Mouse (Mus musculus): ENCODE results near the gene Arhgef40. TPM values are rescaled to one million over a fixed set of nuclear protein-coding genes. Genes with fewer than 3 reads are reported as not detected.

Gene Arhgef40
- polyA plus RNA-seq, 1 experiment from 2014 or later: 108 TPM

DNA sequence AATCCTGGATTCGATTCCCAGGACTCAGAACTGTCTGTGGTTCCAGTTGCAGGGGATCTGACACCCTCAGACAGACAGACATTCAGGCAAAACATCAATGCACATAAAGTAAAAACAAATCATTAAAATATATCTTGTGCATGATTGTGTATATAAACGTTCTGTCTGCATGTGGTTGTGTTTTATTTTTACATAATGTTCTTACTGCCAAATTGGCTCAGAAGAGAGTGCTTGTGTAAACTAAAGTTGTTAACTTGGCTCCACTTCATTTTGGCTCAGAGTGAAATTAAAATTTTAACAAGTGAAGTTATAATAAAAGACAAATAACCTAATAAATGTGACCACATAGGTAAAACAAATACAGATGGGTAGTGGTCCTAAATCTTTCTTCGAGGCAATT lies 17.1 kb upstream of the Arhgef40 start:
- Histone ChIP-seq H3K27ac (ENCODE audit: low read depth) (no peak overlapping the region), H3K4me1 (ENCODE audit: insufficient read depth) (no peaks in the 10 kb centered on the region), H3K27me3 (ENCODE audit: insufficient read depth, low read length) (no peaks in the 10 kb centered on the region), H3K9me3 (ENCODE audit: low read depth, low read length) (no peaks in the 10 kb centered on the region), H3K9ac (no peak overlapping the region), H3K36me3 (ENCODE audit: insufficient read depth) (no peaks in the 10 kb centered on the region), H3K4me3 (ENCODE audit: low read depth, low read length) (no peak overlapping the region), H3K4me2 (no peak overlapping the region)
- DNase-seq: peak; percentile 66
- 53% methylated on average over 3 of the region's 3 CpGs for WGBS
- no peak for TF ChIP-seq CTCF (IDR thresholded peaks at IDR 0.05; ENCODE audit: low read depth)
- peak; percentile 44; the same call in 1 of the 2 replicates for ATAC-seq (ENCODE audit: insufficient read depth)

DNA sequence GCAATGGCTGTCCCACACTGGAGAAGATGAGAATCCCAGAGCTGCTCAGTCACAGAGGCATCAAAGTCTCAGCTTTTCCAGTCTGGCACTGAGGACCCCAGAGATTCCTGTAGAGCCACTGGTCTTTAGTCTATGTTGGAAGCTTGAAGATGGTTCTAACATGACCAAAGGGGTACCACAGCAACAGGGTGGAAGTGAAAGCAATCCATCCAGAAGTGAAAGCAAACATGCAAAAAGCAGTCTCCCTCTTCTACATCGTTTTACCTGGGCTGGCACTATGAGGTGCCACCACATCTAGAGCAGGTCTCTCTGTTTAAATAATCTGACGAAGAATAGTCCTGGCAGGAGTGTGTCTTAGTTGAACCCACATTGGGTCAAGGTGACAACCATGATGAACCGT lies 5.3 kb upstream of the Arhgef40 start:
- DNase-seq (no peak), ATAC-seq (ENCODE audit: insufficient read depth) (no peak)
- Histone ChIP-seq H3K9me3 (ENCODE audit: low read depth, low read length) (no peaks in the 10 kb centered on the region), H3K4me2 (no peak overlapping the region), H3K36me3 (ENCODE audit: insufficient read depth) (no peaks in the 10 kb centered on the region), H3K4me3 (ENCODE audit: low read depth, low read length) (no peak overlapping the region), H3K9ac (no peak overlapping the region), H3K27ac (ENCODE audit: low read depth) (no peak overlapping the region), H3K27me3 (ENCODE audit: insufficient read depth, low read length) (no peaks in the 10 kb centered on the region), H3K4me1 (ENCODE audit: insufficient read depth) (no peaks in the 10 kb centered on the region)
- 82% methylated on average over 3 of the region's 3 CpGs for WGBS
- no peak for TF ChIP-seq CTCF (IDR thresholded peaks at IDR 0.05; ENCODE audit: low read depth)

DNA sequence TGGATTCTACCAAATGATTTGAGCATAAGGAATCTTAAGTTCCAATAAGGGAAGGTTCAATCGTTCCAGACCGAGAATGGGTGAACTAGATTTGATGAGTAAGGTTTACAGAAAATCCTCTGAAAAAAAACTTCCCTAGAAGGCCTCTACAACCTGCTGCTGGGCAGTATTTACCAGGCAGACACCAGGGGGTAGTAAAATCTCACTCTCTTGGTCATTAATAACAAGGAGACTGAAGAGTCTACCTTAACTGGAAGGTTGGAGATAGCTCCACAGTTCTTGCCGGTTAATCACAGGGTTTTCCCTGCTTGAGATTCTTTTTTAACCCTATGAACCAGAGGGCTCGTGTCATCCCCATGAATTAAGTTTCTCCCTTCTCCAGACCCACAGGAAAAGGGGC lies 1.3 kb upstream of the Arhgef40 start:
- DNase-seq (no peak), ATAC-seq (ENCODE audit: insufficient read depth) (no peak)
- no peaks in the 10 kb centered on the region for H3K9me3 ChIP-seq (ENCODE audit: low read depth, low read length)
- H3K9ac ChIP-seq: no peak overlapping the region
- no peak overlapping the region for H3K27ac ChIP-seq (ENCODE audit: low read depth)
- peaks cover 4% of the 10 kb centered on the region; the same call in 1 of the 2 replicates for H3K4me1 ChIP-seq (ENCODE audit: insufficient read depth)
- TF ChIP-seq CTCF (IDR thresholded peaks at IDR 0.05; ENCODE audit: low read depth): no peak
- peaks cover 12% of the 10 kb centered on the region; the same call in 1 of the 2 replicates for H3K36me3 ChIP-seq (ENCODE audit: insufficient read depth)
- peak overlapping the region; percentile 79; the same call in 1 of the 2 replicates for H3K4me3 ChIP-seq (ENCODE audit: low read depth, low read length)
- no peaks in the 10 kb centered on the region for H3K27me3 ChIP-seq (ENCODE audit: insufficient read depth, low read length)
- peak overlapping the region; percentile 7; the same call in 1 of the 2 replicates for H3K4me2 ChIP-seq
- WGBS: 57% methylated on average over 4 of the region's 4 CpGs

DNA sequence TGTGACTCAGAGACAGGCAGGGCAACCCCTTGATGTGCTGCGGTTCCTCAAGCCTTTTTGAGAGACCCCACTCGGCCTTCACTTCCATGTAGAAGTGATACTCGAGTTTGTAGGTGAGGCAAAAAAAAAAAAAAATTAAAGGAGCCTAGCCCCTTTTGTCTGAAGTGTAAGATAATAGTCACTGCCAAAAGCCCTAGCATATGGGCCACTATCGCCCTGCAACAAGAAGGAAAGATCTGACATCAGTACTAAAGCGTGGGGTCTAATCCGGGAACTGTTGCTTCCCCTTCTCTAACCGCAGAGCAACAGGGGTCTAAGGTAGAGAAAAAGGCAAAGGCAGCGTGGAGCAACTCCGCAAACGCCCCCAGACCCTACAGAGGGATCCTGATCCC lies 668 bp upstream of the Arhgef40 start:
- WGBS: 13% methylated on average over 10 of the region's 10 CpGs
- ATAC-seq (ENCODE audit: insufficient read depth): no peak
- no peak for TF ChIP-seq CTCF (IDR thresholded peaks at IDR 0.05; ENCODE audit: low read depth)
- H3K27ac ChIP-seq (ENCODE audit: low read depth): peak overlapping the region; percentile 98; the same call in 1 of the 2 replicates
- H3K4me1 ChIP-seq (ENCODE audit: insufficient read depth): peaks cover 4% of the 10 kb centered on the region; the same call in 1 of the 2 replicates
- DNase-seq: peak; percentile 23
- H3K4me3 ChIP-seq (ENCODE audit: low read depth, low read length): peak overlapping the region; percentile 79
- peak overlapping the region; percentile 76 for H3K4me2 ChIP-seq
- no peaks in the 10 kb centered on the region for H3K27me3 ChIP-seq (ENCODE audit: insufficient read depth, low read length)
- peak overlapping the region; percentile 85 for H3K9ac ChIP-seq
- peaks cover 18% of the 10 kb centered on the region for H3K36me3 ChIP-seq (ENCODE audit: insufficient read depth)
- H3K9me3 ChIP-seq (ENCODE audit: low read depth, low read length): no peaks in the 10 kb centered on the region

DNA sequence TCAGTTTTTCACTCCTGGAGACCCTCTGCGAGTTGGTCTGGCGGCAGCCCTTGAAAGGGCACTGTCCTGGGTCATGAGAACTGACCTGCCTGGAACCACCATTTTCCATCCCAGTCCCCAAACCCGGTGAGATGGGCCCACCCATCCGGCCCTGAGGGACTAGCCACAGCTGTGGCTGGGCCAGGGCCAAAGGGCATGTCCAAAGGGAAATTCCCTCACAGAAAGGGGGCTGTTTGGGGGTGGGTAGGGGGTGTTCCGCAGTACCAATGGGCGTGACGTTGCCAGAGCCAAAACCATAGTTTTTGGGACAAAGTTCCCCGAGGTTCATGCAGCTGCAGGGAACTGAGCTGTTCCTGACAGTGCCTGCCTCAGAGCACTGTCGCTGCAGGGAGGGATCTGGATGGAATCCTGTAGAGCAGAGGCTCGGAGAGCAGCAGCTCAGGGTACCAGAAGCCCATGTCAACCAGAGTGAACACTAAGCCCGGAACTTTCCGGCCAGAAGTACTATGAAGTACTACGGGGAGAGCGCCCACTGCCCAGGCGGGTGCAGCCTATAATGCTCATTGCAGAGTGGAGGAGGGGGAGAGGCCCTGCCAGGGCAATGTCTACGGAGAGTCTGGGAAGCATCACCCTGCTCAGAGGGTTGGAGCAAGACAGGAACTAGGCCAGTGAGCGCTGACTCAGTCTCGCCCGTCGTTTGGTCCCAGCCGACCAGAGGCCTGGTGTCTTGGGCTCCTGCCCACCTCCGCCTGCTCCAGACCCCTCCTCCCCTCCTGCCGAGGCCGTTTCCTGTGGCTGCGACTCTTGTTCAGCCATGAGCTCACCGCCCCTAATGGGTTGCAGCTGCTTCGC lies 1.0 kb downstream of the Arhgef40 start:
- peak overlapping the region; percentile 98 for H3K27ac ChIP-seq (ENCODE audit: low read depth)
- peaks cover 35% of the 10 kb centered on the region for H3K36me3 ChIP-seq (ENCODE audit: insufficient read depth)
- peak overlapping the region; percentile 79 for H3K4me3 ChIP-seq (ENCODE audit: low read depth, low read length)
- peak; percentile 92 for DNase-seq
- peak; percentile 83 for ATAC-seq (ENCODE audit: insufficient read depth)
- H3K9ac ChIP-seq: peak overlapping the region; percentile 85
- H3K4me1 ChIP-seq (ENCODE audit: insufficient read depth): peaks cover 4% of the 10 kb centered on the region; the same call in 1 of the 2 replicates
- no peak for TF ChIP-seq CTCF (IDR thresholded peaks at IDR 0.05; ENCODE audit: low read depth)
- H3K9me3 ChIP-seq (ENCODE audit: low read depth, low read length): no peaks in the 10 kb centered on the region
- H3K27me3 ChIP-seq (ENCODE audit: insufficient read depth, low read length): no peaks in the 10 kb centered on the region
- WGBS: 1% methylated on average over 27 of the region's 27 CpGs
- H3K4me2 ChIP-seq: peak overlapping the region; percentile 76

DNA sequence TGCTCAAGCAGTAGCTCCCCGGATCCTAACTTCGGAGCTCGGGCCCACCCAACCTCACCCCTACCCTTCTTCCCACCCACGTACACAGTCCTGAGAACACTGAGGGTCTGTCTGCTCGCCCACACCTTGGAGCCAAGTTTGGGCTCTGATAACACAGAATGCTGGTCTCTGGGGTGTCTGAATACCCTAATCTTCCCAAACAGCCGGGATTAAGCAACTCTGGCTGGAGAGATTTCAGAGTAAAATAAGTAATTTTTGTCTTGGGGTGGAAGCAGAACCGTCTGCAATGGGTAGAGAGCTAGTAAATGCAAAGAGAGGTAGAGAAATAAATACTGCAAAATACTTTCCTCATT lies 1.6 kb downstream of the Arhgef40 start:
- no peak for TF ChIP-seq CTCF (IDR thresholded peaks at IDR 0.05; ENCODE audit: low read depth)
- H3K27ac ChIP-seq (ENCODE audit: low read depth): peak overlapping the region; percentile 98
- no peak for DNase-seq

DNA sequence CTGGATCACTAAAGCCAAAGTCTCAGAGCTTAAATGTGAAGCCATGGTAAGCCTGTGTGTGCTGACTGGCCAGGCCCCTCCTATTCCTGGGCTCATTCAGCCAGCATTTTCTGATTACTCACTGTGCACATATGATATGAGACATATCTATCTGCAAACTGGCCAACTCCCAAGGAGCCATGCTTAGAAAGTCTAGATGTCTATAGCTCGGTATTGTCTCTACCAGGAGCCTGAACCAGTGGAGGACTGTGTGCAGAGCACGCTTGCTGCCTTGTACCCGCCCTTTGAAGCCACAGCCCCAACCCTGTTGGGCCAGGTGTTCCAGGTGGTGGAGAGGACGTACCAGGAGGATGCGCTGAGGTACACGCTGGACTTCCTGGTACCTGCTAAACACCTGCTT lies 2.7 kb downstream of the Arhgef40 start:
- Histone ChIP-seq H3K9ac (no peak overlapping the region), H3K27ac (ENCODE audit: low read depth) (no peak overlapping the region), H3K36me3 (ENCODE audit: insufficient read depth) (peaks cover 51% of the 10 kb centered on the region), H3K4me3 (ENCODE audit: low read depth, low read length) (no peak overlapping the region; the same call in 1 of the 2 replicates), H3K27me3 (ENCODE audit: insufficient read depth, low read length) (no peaks in the 10 kb centered on the region), H3K4me1 (ENCODE audit: insufficient read depth) (peaks cover 4% of the 10 kb centered on the region; the same call in 1 of the 2 replicates), H3K4me2 (peak overlapping the region; percentile 76; the same call in 1 of the 2 replicates), H3K9me3 (ENCODE audit: low read depth, low read length) (no peaks in the 10 kb centered on the region)
- 86% methylated on average over 6 of the region's 6 CpGs for WGBS
- DNase-seq (no peak), ATAC-seq (ENCODE audit: insufficient read depth) (no peak)
- no peak for TF ChIP-seq CTCF (IDR thresholded peaks at IDR 0.05; ENCODE audit: low read depth)

More for the DNA sequence above, 1.6 kb downstream of the Arhgef40 start:
- peaks cover 41% of the 10 kb centered on the region for H3K36me3 ChIP-seq (ENCODE audit: insufficient read depth)
- peak overlapping the region; percentile 85 for H3K9ac ChIP-seq
- H3K4me3 ChIP-seq (ENCODE audit: low read depth, low read length): peak overlapping the region; percentile 79
- peak overlapping the region; percentile 76 for H3K4me2 ChIP-seq
- H3K27me3 ChIP-seq (ENCODE audit: insufficient read depth, low read length): no peaks in the 10 kb centered on the region
- WGBS: 3% methylated on average over 7 of the region's 7 CpGs
- no peaks in the 10 kb centered on the region for H3K9me3 ChIP-seq (ENCODE audit: low read depth, low read length)
- H3K4me1 ChIP-seq (ENCODE audit: insufficient read depth): peaks cover 4% of the 10 kb centered on the region; the same call in 1 of the 2 replicates
- ATAC-seq (ENCODE audit: insufficient read depth): no peak
